Mouse (Mus musculus) intestine, embryonic 14.5 days (tissue): ENCODE results near the gene Olfr703. TPM values are rescaled to one million over a fixed set of nuclear protein-coding genes. Genes with fewer than 3 reads are reported as not detected.

ENCODE experiments used
- polyA plus RNA-seq: library from polyadenylated mRNA; unstranded; fragments of >200 nt; fragmentation: Nextera tagmentation; extraction: Ambion mirVana; gene quantifications from 2 replicates; pipeline ENCODE4 v1.2.1, GENCODE M21; 2014

The Olfr703 gene
- polyA plus RNA-seq, 1 experiment from 2014 or later, result not detected

Other genes starting within 250 kb of the Olfr703 start
- gene Olfr693, start 162.8 kb upstream of the Olfr703 start, polyA plus RNA-seq, result not detected in 2 replicates
- not detected in 2 replicates for gene Olfr694, start 151.5 kb upstream of the Olfr703 start, polyA plus RNA-seq
- not detected in 2 replicates for gene Olfr695, start 127.0 kb upstream of the Olfr703 start, polyA plus RNA-seq
- not detected in 2 replicates for gene Olfr697, start 100.9 kb upstream of the Olfr703 start, polyA plus RNA-seq
- gene Olfr698, start 88.0 kb upstream of the Olfr703 start, polyA plus RNA-seq, result not detected in 2 replicates
- gene Olfr699, start 50.2 kb upstream of the Olfr703 start, polyA plus RNA-seq, result not detected in 2 replicates
- gene Olfr700, start 34.5 kb upstream of the Olfr703 start, polyA plus RNA-seq, result not detected in 2 replicates
- gene Olfr701, start 29.2 kb upstream of the Olfr703 start, polyA plus RNA-seq, result not detected in 2 replicates
- not detected in 2 replicates for gene Olfr702, start 9.5 kb upstream of the Olfr703 start, polyA plus RNA-seq
- gene Olfr704, start 19.8 kb downstream of the Olfr703 start, polyA plus RNA-seq, result not detected in 2 replicates
- gene Olfr705, start 33.5 kb downstream of the Olfr703 start, polyA plus RNA-seq, result not detected in 2 replicates
- gene Olfr706, start 44.8 kb downstream of the Olfr703 start, polyA plus RNA-seq, result not detected in 2 replicates
- gene Olfr707, start 57.9 kb downstream of the Olfr703 start, polyA plus RNA-seq, result not detected in 2 replicates
- gene Olfr1532-ps1, start 64.6 kb downstream of the Olfr703 start, polyA plus RNA-seq, result not detected in 2 replicates
- not detected in 2 replicates for gene Olfr709-ps1, start 88.9 kb downstream of the Olfr703 start, polyA plus RNA-seq
- not detected in 2 replicates for gene Olfr710, start 105.0 kb downstream of the Olfr703 start, polyA plus RNA-seq
- gene Olfr6, start 120.6 kb downstream of the Olfr703 start, polyA plus RNA-seq, result not detected in 2 replicates
- gene Olfr711, start 132.1 kb downstream of the Olfr703 start, polyA plus RNA-seq, result not detected in 2 replicates
- not detected in 2 replicates for gene Olfr2, start 162.7 kb downstream of the Olfr703 start, polyA plus RNA-seq
- gene Olfr713, start 187.8 kb downstream of the Olfr703 start, polyA plus RNA-seq, result not detected in 2 replicates
- gene Olfr714, start 227.6 kb downstream of the Olfr703 start, polyA plus RNA-seq, result not detected in 2 replicates
- gene Olfr17, start 249.9 kb downstream of the Olfr703 start, polyA plus RNA-seq, result not detected in 2 replicates